Mouse (Mus musculus) brown adipose tissue, adult 24 weeks (tissue): Measurements from ENCODE around the gene Bbof1. TPM values are rescaled to one million over a fixed set of nuclear protein-coding genes. Genes with fewer than 3 reads are reported as not detected.

Source experiments
- H3K27ac ChIP-seq: fragments of 200-500 bp; replicated peaks from 2 replicates; pipeline ENCODE4 v1.5.1; 2012; ENCODE audit warnings: low read depth, mild to moderate bottlenecking, low read length
- H3K4me1 ChIP-seq: fragments of 200-500 bp; 2 replicates; pipeline ENCODE4 v1.6.1; 2012; ENCODE audit warnings: low read length, mixed read lengths; ENCODE audit not compliant: control insufficient read depth, insufficient read depth, insufficient read length
- H3K4me3 ChIP-seq: fragments of 200-500 bp; 2 replicates; pipeline ENCODE4 v1.5.1; 2012; ENCODE audit warnings: low read depth, mild to moderate bottlenecking, low read length, moderate library complexity; ENCODE audit not compliant: insufficient read depth
- polyA plus RNA-seq: library from polyadenylated mRNA; stranded (reverse); fragments of >200 nt; gene quantifications from 2 replicates; pipeline ENCODE4 v1.2.4, GENCODE M21; 2012; ENCODE audit not compliant: missing spikeins, insufficient read depth, insufficient read length

The Bbof1 gene
- polyA plus RNA-seq, 1 experiment: 16.1 TPM

DNA sequence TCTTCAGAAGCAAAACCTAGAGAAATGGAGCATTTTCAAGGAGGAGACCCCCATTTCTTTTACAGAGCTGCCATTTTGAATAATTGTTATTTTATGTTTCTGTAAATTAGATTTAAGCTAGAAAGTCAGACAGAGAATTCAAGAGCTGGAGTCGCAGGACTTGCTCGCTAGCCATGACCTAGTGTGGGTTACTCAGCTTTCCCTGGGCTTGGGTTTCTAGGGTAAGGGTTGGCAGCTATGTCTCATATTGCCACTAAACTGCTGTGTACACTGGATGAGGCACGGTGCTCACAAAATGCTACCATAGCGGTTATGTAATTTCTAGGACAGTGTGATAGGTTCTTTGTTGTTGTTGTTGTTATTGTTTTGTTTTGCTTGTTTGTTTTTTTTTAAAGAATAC, 16.2 kb upstream of the Bbof1 start:
- no peak overlapping the region for H3K4me3 ChIP-seq
- H3K27ac ChIP-seq: peak overlapping the region; percentile 75
- H3K4me1 ChIP-seq: no peaks in the 10 kb centered on the region

DNA sequence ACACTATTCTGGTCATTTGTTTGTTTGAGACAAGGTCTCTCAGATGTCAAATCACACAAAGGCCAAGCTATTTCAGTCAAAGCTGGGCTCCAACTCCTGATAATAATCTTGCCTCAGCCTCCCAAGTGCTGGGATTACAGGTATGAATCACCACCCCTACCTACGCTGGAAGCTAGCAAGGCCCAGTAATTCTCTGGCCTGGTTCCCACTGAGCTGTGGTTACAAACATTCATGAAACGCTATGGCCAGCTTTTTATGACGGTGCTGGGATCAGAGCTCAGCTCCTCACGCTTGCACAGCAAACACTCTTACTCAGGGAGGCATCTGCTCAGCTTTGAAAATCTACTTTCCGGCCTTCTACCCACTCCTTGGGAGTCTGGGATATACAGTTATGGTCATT, 15.0 kb upstream of the Bbof1 start:
- Histone ChIP-seq H3K27ac (peak overlapping the region; percentile 12; the same call in 1 of the 2 replicates), H3K4me3 (no peak overlapping the region), H3K4me1 (no peaks in the 10 kb centered on the region)

DNA sequence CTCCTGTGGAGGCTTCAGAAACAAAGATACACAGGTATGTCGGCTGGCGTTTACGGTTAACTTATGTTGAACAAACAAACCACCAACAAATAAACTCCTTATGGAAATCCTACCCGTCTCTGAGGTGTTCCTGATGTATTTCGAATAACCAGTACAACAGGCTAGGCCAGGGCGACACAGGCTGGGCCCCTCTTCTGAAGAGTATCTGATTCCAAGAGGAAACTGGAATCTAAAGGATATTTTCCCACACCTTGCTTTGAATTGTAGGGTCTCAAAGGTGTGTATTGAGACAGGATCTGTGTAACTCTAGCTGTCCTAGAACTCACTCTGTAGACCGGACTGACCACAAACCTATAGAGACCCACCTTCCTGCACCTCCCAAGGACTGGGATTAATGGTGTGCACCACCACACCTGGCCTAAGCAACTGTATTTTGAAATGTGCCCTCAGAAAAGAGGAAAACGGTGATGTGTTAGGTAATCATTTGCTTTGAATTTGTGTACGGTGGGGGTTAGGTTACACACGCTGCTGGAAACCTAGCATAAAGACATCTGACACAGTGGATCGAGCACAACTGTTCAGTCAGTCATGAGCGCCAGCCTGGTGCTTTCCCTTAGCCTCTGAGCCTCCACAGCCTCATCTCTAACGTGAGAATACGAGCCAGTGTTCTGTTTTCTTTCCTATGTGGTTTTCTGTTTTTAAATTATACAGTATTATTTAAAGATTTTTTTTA, 11.8 kb upstream of the Bbof1 start:
- Histone ChIP-seq H3K4me3 (no peak overlapping the region), H3K27ac (no peak overlapping the region), H3K4me1 (peaks cover 6% of the 10 kb centered on the region)

DNA sequence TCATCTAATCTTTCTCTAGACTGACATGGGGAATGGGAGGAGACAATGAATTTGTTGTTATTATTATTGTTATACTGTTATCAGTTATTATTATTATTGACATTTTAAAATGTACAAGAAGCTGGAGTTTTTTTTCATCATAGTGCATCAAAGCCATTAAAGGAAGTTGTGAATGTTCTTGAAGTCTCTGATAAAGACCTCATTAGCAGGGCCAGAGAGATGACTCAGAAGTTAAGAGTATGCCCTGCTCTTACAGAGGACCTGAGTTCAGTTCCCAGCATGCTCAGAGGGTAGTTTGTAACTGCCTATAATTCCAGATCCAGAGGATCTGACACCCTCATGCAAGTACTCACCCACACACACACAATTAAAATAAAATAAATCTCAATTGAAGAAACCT, 11.2 kb upstream of the Bbof1 start:
- no peak overlapping the region for H3K27ac ChIP-seq
- no peak overlapping the region for H3K4me3 ChIP-seq
- H3K4me1 ChIP-seq: peaks cover 6% of the 10 kb centered on the region

DNA sequence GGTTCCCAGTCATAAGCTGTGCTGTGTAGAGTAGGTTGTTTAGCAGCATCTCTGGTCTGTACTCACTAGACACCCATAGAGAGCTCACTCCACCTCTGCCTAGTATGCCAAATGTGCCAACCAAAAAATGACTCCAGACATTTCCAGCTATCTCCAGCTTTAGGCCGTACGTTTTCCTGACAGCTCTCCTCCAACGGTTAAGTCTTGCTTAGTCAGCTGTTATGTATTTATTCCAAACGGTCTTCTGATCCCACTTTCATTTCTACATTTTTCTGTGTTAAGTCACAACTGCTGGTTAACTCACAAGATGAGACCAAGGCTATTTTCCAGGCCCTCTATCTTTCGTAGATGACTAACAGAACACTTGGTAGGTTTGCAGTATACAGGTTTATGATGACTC, 10.2 kb upstream of the Bbof1 start:
- no peak overlapping the region for H3K4me3 ChIP-seq

DNA sequence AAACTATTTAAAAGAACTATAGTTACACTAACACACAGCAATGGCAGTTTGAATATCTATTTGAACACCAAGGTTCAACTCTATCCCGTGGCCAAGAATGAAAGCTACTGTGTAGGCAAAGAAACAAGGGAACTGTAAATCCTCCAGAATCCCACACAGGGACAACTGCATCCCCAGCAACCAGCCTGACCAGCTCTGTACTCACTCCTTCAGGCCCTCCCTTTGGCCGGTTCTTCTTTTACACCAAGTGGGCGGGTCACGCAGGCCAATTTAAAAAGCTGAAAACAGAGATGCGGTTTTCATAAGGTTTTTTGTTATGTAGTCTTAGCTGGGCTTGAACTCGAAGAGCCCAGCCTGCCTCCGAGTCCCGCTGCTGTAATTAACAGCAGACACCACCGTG, 9.7 kb upstream of the Bbof1 start:
- H3K4me3 ChIP-seq: no peak overlapping the region
- H3K27ac ChIP-seq: peak overlapping the region; percentile 87
- peaks cover 6% of the 10 kb centered on the region for H3K4me1 ChIP-seq

More for the DNA sequence above, 10.2 kb upstream of the Bbof1 start:
- Histone ChIP-seq H3K27ac (no peak overlapping the region), H3K4me1 (peaks cover 6% of the 10 kb centered on the region)

DNA sequence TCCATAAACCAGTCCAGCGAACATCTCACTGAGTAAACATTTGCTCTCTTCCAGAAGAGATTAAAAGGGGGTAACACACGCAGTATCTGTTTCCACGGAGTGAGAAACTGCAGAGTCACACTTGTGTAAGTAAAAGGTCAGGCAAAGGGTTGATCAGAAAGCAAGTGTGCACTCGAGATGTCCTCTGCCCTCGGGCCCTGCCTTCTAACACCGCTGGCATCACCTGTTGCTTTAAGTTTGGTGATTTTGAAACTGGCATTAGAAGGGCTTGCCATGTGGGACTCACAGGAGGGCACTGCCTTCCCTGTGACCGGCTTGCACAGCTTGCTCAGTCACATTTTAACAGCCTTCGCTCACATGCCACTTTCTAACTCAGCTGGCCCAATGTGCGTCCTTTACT, 9.2 kb upstream of the Bbof1 start:
- H3K4me3 ChIP-seq: no peak overlapping the region
- H3K4me1 ChIP-seq: peaks cover 6% of the 10 kb centered on the region
- peak overlapping the region; percentile 87 for H3K27ac ChIP-seq

DNA sequence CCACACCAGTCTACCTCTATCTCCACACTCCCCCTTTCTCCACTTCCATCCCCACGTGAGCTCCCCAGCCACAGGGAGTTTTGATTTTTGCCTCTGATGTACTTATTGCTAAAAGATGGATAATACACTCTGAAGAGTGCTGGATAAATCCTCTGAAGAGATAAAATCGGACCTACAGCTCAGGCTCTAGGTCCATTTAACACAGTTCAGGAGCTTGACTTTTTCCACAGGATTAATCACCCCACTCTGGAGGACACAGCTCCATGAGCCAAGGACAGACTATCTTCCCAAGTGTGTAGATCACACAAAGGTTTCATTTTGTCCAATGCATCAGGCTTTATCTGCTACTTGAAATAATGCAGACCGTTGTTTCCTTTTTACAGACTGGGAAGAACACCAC, 8.8 kb upstream of the Bbof1 start:
- H3K4me3 ChIP-seq: no peak overlapping the region
- H3K27ac ChIP-seq: peak overlapping the region; percentile 87
- H3K4me1 ChIP-seq: peaks cover 6% of the 10 kb centered on the region

DNA sequence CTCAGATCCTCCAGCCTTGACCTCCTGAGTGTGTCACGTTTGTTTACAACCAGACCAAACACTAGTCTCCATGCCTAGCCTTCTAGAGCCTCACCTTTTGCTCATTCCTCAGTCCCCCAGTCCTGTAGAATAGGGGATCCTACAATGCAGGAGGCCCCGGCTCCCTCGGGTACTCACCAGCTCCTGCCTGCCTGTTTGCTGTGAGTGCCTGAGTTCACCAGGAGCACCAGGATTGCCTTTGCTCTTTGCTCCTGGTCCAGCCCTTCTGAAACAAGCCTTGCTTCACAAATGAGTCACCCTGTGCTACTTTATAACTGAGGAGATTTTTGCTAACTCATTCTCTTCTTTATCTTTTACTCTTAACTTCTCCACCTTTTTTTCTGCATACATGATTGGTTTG, 8.2 kb upstream of the Bbof1 start:
- H3K4me3 ChIP-seq: no peak overlapping the region
- H3K27ac ChIP-seq: peak overlapping the region; percentile 87

DNA sequence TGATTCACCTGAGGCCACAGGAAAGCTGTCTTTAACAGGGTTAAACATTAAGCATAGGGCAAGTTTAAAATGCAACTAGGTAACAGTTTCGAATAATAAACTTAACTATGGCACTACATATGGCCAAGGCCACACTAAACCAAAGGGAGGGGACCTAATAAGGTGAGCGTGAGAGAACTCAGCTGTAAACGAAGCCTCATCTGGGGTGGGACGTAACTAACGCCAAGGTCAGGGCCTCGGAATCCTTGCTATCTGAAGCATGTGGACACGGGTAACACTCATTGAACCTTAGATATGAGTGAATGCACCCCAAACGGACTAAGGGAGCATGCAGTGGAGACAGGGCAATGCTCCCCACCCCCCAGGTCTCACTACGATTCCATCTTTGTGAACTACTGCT, 5.9 kb upstream of the Bbof1 start:
- Histone ChIP-seq H3K27ac (no peak overlapping the region), H3K4me3 (no peak overlapping the region), H3K4me1 (peaks cover 6% of the 10 kb centered on the region)

More for the DNA sequence above, 8.2 kb upstream of the Bbof1 start:
- peaks cover 6% of the 10 kb centered on the region for H3K4me1 ChIP-seq

DNA sequence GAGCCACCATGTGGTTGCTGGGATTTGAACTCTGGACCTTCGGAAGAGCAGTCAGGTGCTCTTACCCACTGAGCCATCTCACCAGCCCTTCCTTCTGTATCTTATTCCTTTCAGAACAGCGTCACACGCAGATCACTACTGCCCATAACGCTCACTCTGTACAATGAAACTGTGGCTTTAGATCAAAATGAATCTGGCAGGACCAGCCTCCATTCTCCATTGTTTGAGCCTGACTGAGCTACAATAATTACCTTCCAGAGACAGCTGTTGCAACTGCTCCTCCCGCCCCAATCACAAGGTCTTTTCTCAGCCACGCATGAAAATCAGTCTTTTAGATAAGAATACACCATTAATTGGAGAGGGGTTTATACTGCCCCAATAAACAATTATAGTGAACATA, 4.3 kb upstream of the Bbof1 start:
- Histone ChIP-seq H3K27ac (no peak overlapping the region), H3K4me1 (peaks cover 3% of the 10 kb centered on the region), H3K4me3 (no peak overlapping the region)

DNA sequence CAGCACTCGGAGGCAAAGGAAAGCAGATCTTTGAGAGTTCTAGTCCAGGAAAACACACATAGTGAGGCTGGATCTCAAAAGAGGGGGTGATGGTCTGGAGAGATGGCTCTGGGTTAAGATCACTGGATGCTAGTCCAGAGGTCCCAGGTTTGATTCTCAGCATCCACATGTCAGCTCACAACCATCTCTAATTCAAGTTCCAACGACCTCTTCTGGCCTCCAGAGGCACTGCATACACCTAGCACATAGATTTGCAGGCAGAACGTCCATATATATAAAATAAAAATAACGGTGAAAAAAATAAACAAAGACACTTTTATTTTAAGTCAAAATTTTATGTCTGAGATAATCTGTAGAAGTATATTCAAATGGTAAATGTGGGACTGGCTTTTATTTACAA, 1.6 kb upstream of the Bbof1 start:
- no peak overlapping the region for H3K27ac ChIP-seq
- H3K4me3 ChIP-seq: no peak overlapping the region
- H3K4me1 ChIP-seq: no peaks in the 10 kb centered on the region

DNA sequence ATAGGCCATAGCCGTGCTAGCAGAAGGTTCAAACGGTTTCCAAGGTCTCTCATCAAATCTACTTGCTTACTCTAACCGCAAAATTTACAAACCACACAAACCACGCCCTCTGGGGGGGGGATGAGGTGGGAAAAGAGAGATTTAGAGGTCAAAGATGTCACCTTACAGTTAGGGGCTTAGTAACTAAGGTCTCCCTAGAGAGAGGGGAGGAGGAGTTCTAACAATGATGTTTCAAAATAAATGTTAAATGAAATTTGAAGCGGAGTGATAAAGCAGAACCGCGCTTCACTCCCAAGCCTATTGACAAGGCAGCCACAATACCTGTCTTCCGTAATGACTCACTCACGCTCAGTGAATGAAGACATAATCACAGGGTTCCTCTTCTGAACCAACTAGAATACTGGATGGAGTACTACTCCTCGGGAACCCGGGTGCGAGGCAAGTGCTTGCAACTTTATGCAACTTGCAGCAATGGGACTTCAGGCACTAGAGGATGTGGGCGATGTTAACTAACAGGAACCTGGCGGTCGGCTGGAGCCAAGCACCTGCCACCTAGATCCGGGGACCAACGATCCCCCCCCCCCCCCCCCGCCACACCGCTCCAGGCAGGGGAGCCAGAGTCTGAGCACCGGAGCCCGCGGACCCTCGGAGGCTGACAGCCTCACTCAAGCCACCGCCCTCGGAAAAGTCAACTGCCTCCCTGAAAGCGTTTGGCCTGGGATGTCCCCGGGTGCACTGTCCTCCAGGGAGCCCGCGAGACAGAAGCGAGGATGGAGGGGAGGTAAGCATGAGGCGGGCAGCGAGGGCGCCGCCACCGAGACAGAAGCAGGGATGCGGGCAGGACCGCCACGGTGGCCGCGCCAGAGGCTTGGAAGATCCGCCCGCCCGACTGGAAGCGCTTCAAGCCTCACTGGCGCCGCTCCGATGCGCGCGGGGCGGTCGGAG, 725 bp upstream of the Bbof1 start:
- peak overlapping the region; percentile 88 for H3K4me3 ChIP-seq
- no peaks in the 10 kb centered on the region for H3K4me1 ChIP-seq
- H3K27ac ChIP-seq: peak overlapping the region; percentile 70

DNA sequence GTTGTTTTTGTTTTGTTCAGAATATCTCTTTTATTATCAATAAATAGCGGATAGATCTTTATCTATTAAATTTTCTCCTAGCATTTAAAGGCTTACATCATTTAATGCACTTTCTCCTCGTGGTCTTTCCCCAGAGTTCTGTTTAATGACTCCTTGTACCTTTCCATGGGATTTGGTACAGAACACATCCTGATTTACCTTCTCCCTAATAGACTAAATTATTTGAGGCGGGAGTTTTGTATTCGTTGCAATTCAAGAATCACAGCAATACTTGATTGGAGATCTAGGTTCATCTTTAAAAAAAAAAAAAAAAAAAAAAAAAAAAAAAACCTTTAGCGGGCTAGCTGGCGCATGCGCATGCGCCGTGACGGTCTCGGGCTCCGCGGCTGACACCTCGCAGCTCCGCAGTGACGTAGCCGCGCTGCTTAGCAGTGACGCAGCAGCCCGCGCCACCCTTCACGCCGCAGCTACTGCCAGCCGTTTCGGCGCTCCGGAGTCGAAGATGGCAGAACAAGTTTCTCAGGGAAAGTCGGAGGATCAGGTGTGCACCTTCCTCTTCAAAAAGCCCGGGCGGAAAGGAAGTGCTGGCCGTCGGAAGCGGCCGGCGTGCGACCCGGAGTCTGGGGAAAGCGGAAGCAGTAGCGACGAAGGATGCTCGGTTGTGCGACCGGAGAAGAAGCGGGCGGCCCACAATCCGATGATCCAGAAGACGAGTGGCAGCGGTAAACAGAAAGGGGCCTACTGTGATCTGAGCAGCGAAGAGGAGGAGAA, 8.1 kb downstream of the Bbof1 start, which contains the start of gene Rnf113a2:
Gene Rnf113a2, plus strand, starts transcription at position 363 of the 771 bp plus-strand sequence.
- peak within 1 kb of the TSS; percentile 67 for H3K27ac ChIP-seq
- peak within 1 kb of the TSS; percentile 96 for H3K4me3 ChIP-seq
- peaks cover 5% of the 10 kb centered on the region for H3K4me1 ChIP-seq

DNA sequence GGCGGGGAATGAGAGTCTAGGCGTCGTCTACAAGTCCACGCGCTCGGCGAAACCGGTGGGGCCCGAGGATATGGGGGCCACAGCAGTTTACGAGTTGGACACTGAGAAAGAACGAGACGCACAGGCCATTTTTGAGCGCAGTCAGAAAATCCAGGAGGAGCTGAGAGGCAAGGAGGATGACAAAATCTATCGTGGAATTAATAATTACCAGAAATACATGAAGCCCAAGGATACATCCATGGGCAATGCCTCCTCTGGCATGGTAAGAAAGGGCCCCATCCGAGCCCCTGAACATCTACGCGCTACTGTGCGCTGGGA, 8.7 kb downstream of the Bbof1 start:
- H3K4me3 ChIP-seq: peak overlapping the region; percentile 96
- H3K27ac ChIP-seq: peak overlapping the region; percentile 67; the same call in 1 of the 2 replicates
- peaks cover 5% of the 10 kb centered on the region for H3K4me1 ChIP-seq
